Mouse (Mus musculus) CH12.LX (cell line): ENCODE results near the gene Sec24d. TPM values are rescaled to one million over a fixed set of nuclear protein-coding genes. Genes with fewer than 3 reads are reported as not detected.

ENCODE experiments used
- DNase-seq: peaks from one replicate; pipeline ENCODE4 v3.0.0-alpha.2; 2013; ENCODE audit errors: extremely low read depth
- H3K27ac ChIP-seq: 2 replicates; pipeline ENCODE4 v1.5.1; 2012; ENCODE audit warnings: low read depth, mild to moderate bottlenecking, control low read depth, moderate library complexity; ENCODE audit not compliant: insufficient read depth
- H3K27me3 ChIP-seq: replicated peaks from 2 replicates; pipeline ENCODE3; 2012; ENCODE audit warnings: inconsistent platforms
- H3K36me3 ChIP-seq, 2 experiments: replicated peaks in 1 of 2; 2 replicates each; pipeline versions ENCODE3 to v1.6.1; 2012; ENCODE audit warnings: inconsistent platforms in 1 of 2, low read length in 1 of 2, mild to moderate bottlenecking in 1 of 2, mixed read lengths in 1 of 2, moderate library complexity in 1 of 2; ENCODE audit not compliant: control insufficient read depth in 1 of 2, insufficient read depth in 1 of 2
- H3K4me1 ChIP-seq, 2 experiments: 2 replicates each; pipeline ENCODE4 v1.6.1; 2012; ENCODE audit warnings: inconsistent platforms in 1 of 2, moderate library complexity in 1 of 2; ENCODE audit not compliant: insufficient read depth in 2 of 2, control insufficient read depth in 1 of 2
- H3K4me2 ChIP-seq: 2 replicates; pipeline ENCODE4 v1.6.1; 2012; ENCODE audit warnings: low read depth, mild to moderate bottlenecking, control low read depth; ENCODE audit not compliant: poor library complexity, insufficient read depth, severe bottlenecking
- H3K4me3 ChIP-seq, 3 experiments: fragments of 150-350 bp in 1 of 3; sonication (generic) in 1 of 3; replicated peaks in 1 of 3; 2 replicates each; pipeline versions ENCODE3 to v1.5.1; 2011 to 2012; ENCODE audit warnings: low read depth in 2 of 3, low read length in 2 of 3, mild to moderate bottlenecking in 2 of 3, moderate library complexity in 2 of 3, control low read depth in 1 of 3, improper control_type of control experiment in 1 of 3, inconsistent platforms in 1 of 3, mixed read lengths in 1 of 3; ENCODE audit not compliant: poor library complexity in 1 of 3
- H3K79me2 ChIP-seq: replicated peaks from 2 replicates; pipeline ENCODE4 v1.6.1; 2012; ENCODE audit warnings: mild to moderate bottlenecking, moderate library complexity; ENCODE audit not compliant: control insufficient read depth, poor library complexity, insufficient read depth, severe bottlenecking; ENCODE audit errors: extremely low read depth
- H3K9ac ChIP-seq: 2 replicates; pipeline ENCODE4 v1.6.1; 2012; ENCODE audit warnings: low read depth, mild to moderate bottlenecking, control low read depth, moderate library complexity; ENCODE audit not compliant: insufficient read depth
- H3K9me3 ChIP-seq: replicated peaks from 2 replicates; pipeline ENCODE3; 2012; ENCODE audit warnings: low read length, inconsistent platforms, mixed read lengths
- BHLHE40 ChIP-seq: IDR thresholded peaks from 2 replicates; pipeline ENCODE4 v1.6.1; 2011; ENCODE audit warnings: mild to moderate bottlenecking, low read depth, low read length, improper control_type of control experiment
- CHD1 ChIP-seq: IDR thresholded peaks from 2 replicates; pipeline ENCODE4 v1.6.1; 2012; ENCODE audit warnings: low read depth, low read length, improper control_type of control experiment, inconsistent platforms
- CHD2 ChIP-seq: IDR thresholded peaks from 2 replicates; pipeline ENCODE4 v1.6.1; 2011; ENCODE audit warnings: low read length, improper control_type of control experiment
- CTCF ChIP-seq, 2 experiments: IDR thresholded peaks in 1 of 2; conservative IDR thresholded peaks in 1 of 2; 2 replicates each; pipeline ENCODE4 v1.5.1; 2011 to 2012; ENCODE audit warnings: low read depth in 2 of 2, low read length in 2 of 2, improper control_type of control experiment in 1 of 2, inconsistent platforms in 1 of 2, mild to moderate bottlenecking in 1 of 2, moderate library complexity in 1 of 2
- EP300 ChIP-seq: IDR thresholded peaks from 2 replicates; pipeline ENCODE4 v1.6.1; 2011; ENCODE audit warnings: low read length, improper control_type of control experiment
- GABPA ChIP-seq: IDR thresholded peaks from 2 replicates; pipeline ENCODE4 v1.6.1; 2012; ENCODE audit warnings: low read depth, low read length, improper control_type of control experiment, inconsistent platforms; ENCODE audit not compliant: insufficient replicate concordance
- HCFC1 ChIP-seq: IDR thresholded peaks from 2 replicates; pipeline ENCODE4 v1.6.1; 2012; ENCODE audit warnings: low read depth, mild to moderate bottlenecking, inconsistent platforms, low read length, improper control_type of control experiment
- IRF4 ChIP-seq: IDR thresholded peaks from 2 replicates; pipeline ENCODE4 v1.6.1; 2014; ENCODE audit warnings: low read depth, mild to moderate bottlenecking, inconsistent platforms, low read length, improper control_type of control experiment
- MAFK ChIP-seq: IDR thresholded peaks from 2 replicates; pipeline ENCODE4 v1.6.1; 2011; ENCODE audit warnings: low read length, improper control_type of control experiment; ENCODE audit not compliant: insufficient replicate concordance
- MAX ChIP-seq: IDR thresholded peaks from 2 replicates; pipeline ENCODE4 v1.6.1; 2011; ENCODE audit warnings: low read length, improper control_type of control experiment
- MYC ChIP-seq: IDR thresholded peaks from 2 replicates; pipeline ENCODE4 v1.6.1; 2011; ENCODE audit warnings: low read depth, mild to moderate bottlenecking, improper control_type of control experiment, low read length
- PAX5 ChIP-seq: IDR thresholded peaks from 2 replicates; pipeline ENCODE4 v1.6.1; 2012; ENCODE audit warnings: low read length, inconsistent platforms, mixed read lengths
- RAD21 ChIP-seq: IDR thresholded peaks from 2 replicates; pipeline ENCODE4 v1.6.1; 2011; ENCODE audit warnings: low read depth, mild to moderate bottlenecking, low read length, improper control_type of control experiment, moderate library complexity
- RCOR1 ChIP-seq: conservative IDR thresholded peaks from 2 replicates; pipeline ENCODE4 v1.6.1; 2012; ENCODE audit warnings: low read depth, mild to moderate bottlenecking, inconsistent platforms, low read length, improper control_type of control experiment
- SIN3A ChIP-seq: IDR thresholded peaks from 2 replicates; pipeline ENCODE4 v1.6.1; 2012; ENCODE audit warnings: low read length, improper control_type of control experiment, inconsistent platforms
- SMC3 ChIP-seq: IDR thresholded peaks from 2 replicates; pipeline ENCODE4 v1.6.1; 2011; ENCODE audit warnings: low read depth, low read length, improper control_type of control experiment
- TBP ChIP-seq: conservative IDR thresholded peaks from 2 replicates; pipeline ENCODE4 v1.6.1; 2011; ENCODE audit warnings: low read depth, low read length, improper control_type of control experiment
- TCF12 ChIP-seq: IDR thresholded peaks from 2 replicates; pipeline ENCODE4 v1.6.1; 2014; ENCODE audit warnings: low read depth, mild to moderate bottlenecking, inconsistent platforms, low read length, improper control_type of control experiment
- USF2 ChIP-seq: conservative IDR thresholded peaks from 2 replicates; pipeline ENCODE4 v1.6.1; 2011; ENCODE audit warnings: low read depth, low read length, improper control_type of control experiment
- ZC3H11A ChIP-seq: IDR thresholded peaks from 2 replicates; pipeline ENCODE4 v1.6.1; 2012; ENCODE audit warnings: low read depth, mild to moderate bottlenecking, inconsistent platforms, low read length, improper control_type of control experiment
- ZNF384 ChIP-seq: IDR thresholded peaks from 2 replicates; pipeline ENCODE4 v1.6.1; 2012; ENCODE audit warnings: low read depth, low read length, improper control_type of control experiment, inconsistent platforms
- dilution Hi-C: fragments of 300-500 bp; cut with MboI; formaldehyde crosslinking; loops from 2 replicates; pipeline ENCODE4 v1.14.3; 2020; ENCODE audit warnings: low sequenced_read_pairs; ENCODE audit not compliant: extremely low pct_unique_long_range_greater_than_20kb, extremely low pct_ligation_motif_present
- in situ Hi-C: fragments of 300-500 bp; cut with MboI; formaldehyde crosslinking; loops from 3 replicates; pipeline ENCODE4 v1.14.3; 2019; ENCODE audit warnings: low sequenced_read_pairs, low pct_ligation_motif_present, low pct_unique_long_range_greater_than_20kb, mixed read lengths
- polyA plus RNA-seq: library from polyadenylated mRNA; unstranded; fragments of >175 nt; gene quantifications from 2 replicates; pipeline ENCODE4 v1.2.1, GENCODE M21; 2012; ENCODE audit warnings: low read depth; ENCODE audit not compliant: insufficient read length
- total RNA-seq, 2 experiments: library from RNA; depleted of rRNA; stranded (reverse); fragments of 300-350 nt in 1 of 2; fragments of >200 nt in 1 of 2; gene quantifications; 2 replicates each; pipeline ENCODE4 v1.2.3; 2012 to 2014

Sec24d gene
- total and polyA plus RNA-seq, 3 experiments: 33.1 to 51.4 (median 45.8) TPM

GRCm38 (mm10) chr3:123371766-123372535 is 104.7 kb downstream of the Sec24d start:
- no peak overlapping the region for H3K9ac ChIP-seq
- DNase-seq: no peak
- no peak overlapping the region for H3K4me3 ChIP-seq
- no peaks in the 10 kb centered on the region for H3K79me2 ChIP-seq
- peaks cover 23 to 62% of the 10 kb centered on the region in 2 experiments for H3K36me3 ChIP-seq
- dilution Hi-C loops: no loop called here
- peak; percentile 63 to 67 for TF ChIP-seq CTCF (conservative IDR thresholded peaks at IDR 0.05 in 1 of 2, IDR thresholded peaks at IDR 0.05 in 1 of 2; ENCODE audit: low read depth in 2 of 2, low read length in 2 of 2)
- TF ChIP-seq GABPA: no peak
- TF ChIP-seq CHD2: no peak
- peak; percentile 49 for TF ChIP-seq RAD21
- peak; percentile 58 for TF ChIP-seq SMC3
- TF ChIP-seq MAFK: 0 out of 2 replicates have a peak, but pooled peaks have one; percentile 15
- no peak overlapping the region for H3K4me2 ChIP-seq
- no peaks in the 10 kb centered on the region for H3K27me3 ChIP-seq
- no peaks in the 10 kb centered on the region for H3K9me3 ChIP-seq
- no peak overlapping the region for H3K27ac ChIP-seq
- peaks cover 0 to 8% of the 10 kb centered on the region in 2 experiments; a peak in 2 of 4 replicates for H3K4me1 ChIP-seq
- in situ Hi-C loops: no loop called here

- in situ Hi-C loops (no loop called here), dilution Hi-C loops (no loop called here)
- no peak overlapping the region for H3K9ac ChIP-seq
- H3K4me3 ChIP-seq: no peak overlapping the region
- no peak overlapping the region for H3K27ac ChIP-seq
- no peak for DNase-seq
- no peaks in the 10 kb centered on the region for H3K9me3 ChIP-seq
- H3K4me1 ChIP-seq: peaks cover 0 to 6% of the 10 kb centered on the region in 2 experiments; a peak in 2 of 4 replicates
- no peaks in the 10 kb centered on the region for H3K27me3 ChIP-seq
- H3K36me3 ChIP-seq: peaks cover 18 to 59% of the 10 kb centered on the region in 2 experiments
- no peak for TF ChIP-seq RCOR1
- no peak for TF ChIP-seq PAX5
- no peak for TF ChIP-seq BHLHE40
- no peak for TF ChIP-seq CTCF (conservative IDR thresholded peaks at IDR 0.05 in 1 of 2, IDR thresholded peaks at IDR 0.05 in 1 of 2; ENCODE audit: low read depth in 2 of 2, low read length in 2 of 2)
- TF ChIP-seq MAX: no peak
- no peak for TF ChIP-seq IRF4
- no peak for TF ChIP-seq TBP
- TF ChIP-seq USF2: no peak
- no peak for TF ChIP-seq MAFK
- no peak for TF ChIP-seq ZC3H11A
- TF ChIP-seq SMC3: no peak
- no peak for TF ChIP-seq CHD1
- TF ChIP-seq HCFC1: no peak
- no peak for TF ChIP-seq ZNF384
- no peak for TF ChIP-seq MYC
- TF ChIP-seq TCF12: no peak
- TF ChIP-seq EP300: no peak
- TF ChIP-seq SIN3A: no peak
- TF ChIP-seq GABPA: no peak
- no peak overlapping the region for H3K4me2 ChIP-seq
- H3K79me2 ChIP-seq: no peaks in the 10 kb centered on the region
Measured at GRCm38 (mm10) chr3:123376562-123376961, 109.3 kb downstream of the Sec24d start.
